Mouse (Mus musculus) heart, embryonic 11.5 days (tissue): Measurements from ENCODE around the gene Bri3. TPM values are rescaled to one million over a fixed set of nuclear protein-coding genes. Genes with fewer than 3 reads are reported as not detected.

Source experiments
- ATAC-seq: fragments of 200-750 bp; cut with Nextera tagmentation; replicated peaks from 2 replicates; pipeline ENCODE4 v1.8.0; 2017; ENCODE audit warnings: moderate library complexity; ENCODE audit not compliant: insufficient number of reproducible peaks, low FRiP score, low TSS enrichment
- H3K27ac ChIP-seq: fragments of 300-500 bp; sonication (generic); 2 replicates; pipeline ENCODE4 v1.5.1; 2014; ENCODE audit warnings: mild to moderate bottlenecking, low read depth, low read length
- H3K27me3 ChIP-seq: fragments of 300-500 bp; sonication (generic); 2 replicates; pipeline ENCODE4 v1.6.1; 2014; ENCODE audit warnings: mild to moderate bottlenecking, low read length, mixed read lengths; ENCODE audit not compliant: control insufficient read depth, insufficient read depth
- H3K36me3 ChIP-seq: fragments of 300-500 bp; sonication (generic); 2 replicates; pipeline ENCODE4 v1.6.1; 2014; ENCODE audit warnings: mild to moderate bottlenecking, low read length, moderate library complexity, mixed read lengths; ENCODE audit not compliant: control insufficient read depth, insufficient read depth
- H3K4me1 ChIP-seq: fragments of 300-500 bp; sonication (generic); 2 replicates; pipeline ENCODE4 v1.6.1; 2014; ENCODE audit warnings: low read length; ENCODE audit not compliant: control insufficient read depth, insufficient read depth
- H3K4me2 ChIP-seq: fragments of 300-500 bp; sonication (generic); 2 replicates; pipeline ENCODE4 v1.6.1; 2014; ENCODE audit warnings: mild to moderate bottlenecking, moderate library complexity
- H3K4me3 ChIP-seq: fragments of 300-500 bp; sonication (generic); 2 replicates; pipeline ENCODE4 v1.5.1; 2014; ENCODE audit warnings: low read depth, low read length
- H3K9ac ChIP-seq: fragments of 300-500 bp; sonication (generic); 2 replicates; pipeline ENCODE4 v1.6.1; 2014; ENCODE audit warnings: mild to moderate bottlenecking, low read depth, low read length, moderate library complexity
- H3K9me3 ChIP-seq: fragments of 300-500 bp; sonication (generic); replicated peaks from 2 replicates; pipeline ENCODE4 v1.6.1; 2016; ENCODE audit warnings: low read length; ENCODE audit not compliant: control insufficient read depth
- WGBS: fragments of 180-500 bp; shearing (Covaris S2); extraction: QIAGEN DNeasy Blood & Tissue Kit; methylation state at CpG from one replicate; pipeline ENCODE4 v1.1.7; 2014; ENCODE audit not compliant: insufficient replicate concordance; 5-methylcytosine and 5-hydroxymethylcytosine counted together
- polyA plus RNA-seq: library from polyadenylated mRNA; unstranded; fragments of >200 nt; fragmentation: Nextera tagmentation; extraction: Ambion mirVana; gene quantifications from 2 replicates; pipeline ENCODE4 v1.2.1, GENCODE M21; 2014

The Bri3 gene
- polyA plus RNA-seq, 1 experiment from 2014 or later, result 110 TPM

- Histone ChIP-seq H3K9ac (no peak overlapping the region), H3K4me2 (no peak overlapping the region), H3K4me1 (no peaks in the 10 kb centered on the region), H3K36me3 (no peaks in the 10 kb centered on the region), H3K4me3 (no peak overlapping the region), H3K9me3 (no peaks in the 10 kb centered on the region), H3K27me3 (no peaks in the 10 kb centered on the region), H3K27ac (no peak overlapping the region)
- no peak for ATAC-seq
- WGBS, result 83% methylated on average over 2 of the region's 2 CpGs
Observed at GRCm38 (mm10) chr5:144394142-144394541, 149.9 kb downstream of the Bri3 start.

DNA sequence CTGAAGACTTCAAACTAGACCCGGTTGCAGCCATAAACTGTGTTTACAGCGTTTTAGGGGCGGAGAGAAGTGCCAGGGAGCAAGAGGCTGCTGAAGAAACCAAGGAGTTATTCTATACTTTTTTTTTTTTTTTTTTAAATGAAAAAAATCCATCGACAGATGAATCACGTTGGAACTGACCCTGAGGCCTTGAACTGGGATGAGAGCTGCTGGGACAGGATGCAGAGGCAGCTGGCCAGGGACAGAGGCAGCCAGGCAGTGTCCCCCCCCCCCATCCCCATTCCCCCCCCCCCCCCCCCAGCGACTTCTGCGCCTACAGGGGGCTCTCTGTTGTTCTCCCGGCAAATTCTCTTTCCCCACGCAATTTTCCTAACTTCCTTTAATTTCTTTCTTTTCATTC, 153.3 kb downstream of the Bri3 start:
- Histone ChIP-seq H3K27me3 (no peaks in the 10 kb centered on the region), H3K4me1 (no peaks in the 10 kb centered on the region), H3K4me2 (no peak overlapping the region), H3K9me3 (no peaks in the 10 kb centered on the region), H3K27ac (no peak overlapping the region), H3K36me3 (no peaks in the 10 kb centered on the region), H3K4me3 (no peak overlapping the region), H3K9ac (no peak overlapping the region)
- 44% methylated on average over 5 of the region's 9 CpGs for WGBS
- no peak for ATAC-seq

GRCm38 (mm10) chr5:144400821-144401220, 156.6 kb downstream of the Bri3 start:
- 87% methylated on average over 5 of the region's 5 CpGs for WGBS
- Histone ChIP-seq H3K4me3 (no peak overlapping the region), H3K4me1 (no peaks in the 10 kb centered on the region), H3K9ac (no peak overlapping the region), H3K27ac (no peak overlapping the region), H3K36me3 (no peaks in the 10 kb centered on the region), H3K27me3 (no peaks in the 10 kb centered on the region), H3K4me2 (no peak overlapping the region), H3K9me3 (no peaks in the 10 kb centered on the region)
- no peak for ATAC-seq

GRCm38 (mm10) chr5:144406256-144406655, 162.0 kb downstream of the Bri3 start:
- H3K27ac ChIP-seq, result no peak overlapping the region
- no peak overlapping the region for H3K4me3 ChIP-seq
- H3K4me2 ChIP-seq, result no peak overlapping the region
- H3K4me1 ChIP-seq, result no peaks in the 10 kb centered on the region
- H3K9me3 ChIP-seq, result no peaks in the 10 kb centered on the region
- H3K36me3 ChIP-seq, result no peaks in the 10 kb centered on the region
- H3K9ac ChIP-seq, result no peak overlapping the region
- no peaks in the 10 kb centered on the region for H3K27me3 ChIP-seq
- no peak for ATAC-seq
- WGBS, result 82% methylated on average over 11 of the region's 11 CpGs

DNA sequence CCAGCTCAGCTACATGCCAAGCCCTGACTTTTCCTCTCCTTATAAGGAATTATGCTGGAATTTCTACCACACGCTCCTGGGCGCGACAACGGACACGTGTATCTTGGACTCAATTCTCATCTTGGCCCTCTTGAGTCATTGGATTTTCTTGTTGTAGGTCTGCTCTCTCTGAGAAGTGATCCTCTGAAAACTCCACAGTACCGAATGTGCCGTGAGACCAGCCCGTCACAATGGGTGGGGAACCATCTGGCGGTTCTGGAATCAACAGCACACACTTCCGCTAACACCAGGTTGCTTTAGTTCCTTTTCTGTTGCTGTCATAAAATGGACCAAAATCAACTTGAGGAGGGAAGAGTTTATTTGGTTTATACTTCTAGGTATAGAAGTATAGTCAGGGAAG, 166.4 kb downstream of the Bri3 start:
- ATAC-seq, result no peak
- 88% methylated on average over 10 of the region's 10 CpGs for WGBS
- no peaks in the 10 kb centered on the region for H3K4me1 ChIP-seq

GRCm38 (mm10) chr5:144411702-144412101, 167.5 kb downstream of the Bri3 start:
- Histone ChIP-seq H3K27ac (no peak overlapping the region), H3K27me3 (no peaks in the 10 kb centered on the region), H3K9me3 (no peaks in the 10 kb centered on the region), H3K4me3 (no peak overlapping the region), H3K4me2 (no peak overlapping the region), H3K4me1 (no peaks in the 10 kb centered on the region), H3K36me3 (no peaks in the 10 kb centered on the region), H3K9ac (no peak overlapping the region)
- no peak for ATAC-seq
- WGBS, result 54% methylated on average over 5 of the region's 5 CpGs

More for the DNA sequence above, 166.4 kb downstream of the Bri3 start:
- Histone ChIP-seq H3K4me3 (no peak overlapping the region), H3K4me2 (no peak overlapping the region), H3K27ac (no peak overlapping the region), H3K9ac (no peak overlapping the region), H3K27me3 (no peaks in the 10 kb centered on the region), H3K36me3 (no peaks in the 10 kb centered on the region), H3K9me3 (no peaks in the 10 kb centered on the region)

- no peaks in the 10 kb centered on the region for H3K36me3 ChIP-seq
- no peak for ATAC-seq
- H3K9ac ChIP-seq, result no peak overlapping the region
- H3K4me2 ChIP-seq, result no peak overlapping the region
- WGBS, result 74% methylated on average over 4 of the region's 4 CpGs
- no peak overlapping the region for H3K27ac ChIP-seq
- H3K27me3 ChIP-seq, result no peaks in the 10 kb centered on the region
- no peaks in the 10 kb centered on the region for H3K4me1 ChIP-seq
- H3K4me3 ChIP-seq, result no peak overlapping the region
- no peaks in the 10 kb centered on the region for H3K9me3 ChIP-seq
Observed at GRCm38 (mm10) chr5:144412781-144413180, 168.5 kb downstream of the Bri3 start.

DNA sequence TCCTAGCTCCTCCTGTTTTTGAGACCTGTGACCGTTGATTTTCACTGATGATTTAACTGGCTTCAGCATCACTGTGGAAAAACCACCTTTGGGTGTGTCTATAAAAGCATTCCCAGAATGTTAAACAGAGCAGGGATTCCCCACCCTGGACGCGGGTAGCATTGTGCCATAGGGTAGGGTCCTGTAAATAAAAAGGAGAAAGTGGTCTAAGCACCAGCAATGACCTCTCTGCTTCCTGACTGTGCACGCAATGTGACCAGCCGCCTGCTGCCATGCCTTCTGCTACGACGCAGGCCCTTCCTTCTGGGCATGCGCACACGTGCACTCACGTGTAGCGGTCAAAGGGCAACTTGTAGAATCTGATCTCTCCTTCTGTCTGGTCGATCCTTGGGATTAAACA, 174.2 kb downstream of the Bri3 start:
- Histone ChIP-seq H3K36me3 (no peaks in the 10 kb centered on the region), H3K4me2 (no peak overlapping the region), H3K4me1 (no peaks in the 10 kb centered on the region), H3K9me3 (no peaks in the 10 kb centered on the region), H3K27me3 (no peaks in the 10 kb centered on the region), H3K27ac (no peak overlapping the region), H3K9ac (no peak overlapping the region), H3K4me3 (no peak overlapping the region)
- no peak for ATAC-seq
- 89% methylated on average over 12 of the region's 12 CpGs for WGBS

DNA sequence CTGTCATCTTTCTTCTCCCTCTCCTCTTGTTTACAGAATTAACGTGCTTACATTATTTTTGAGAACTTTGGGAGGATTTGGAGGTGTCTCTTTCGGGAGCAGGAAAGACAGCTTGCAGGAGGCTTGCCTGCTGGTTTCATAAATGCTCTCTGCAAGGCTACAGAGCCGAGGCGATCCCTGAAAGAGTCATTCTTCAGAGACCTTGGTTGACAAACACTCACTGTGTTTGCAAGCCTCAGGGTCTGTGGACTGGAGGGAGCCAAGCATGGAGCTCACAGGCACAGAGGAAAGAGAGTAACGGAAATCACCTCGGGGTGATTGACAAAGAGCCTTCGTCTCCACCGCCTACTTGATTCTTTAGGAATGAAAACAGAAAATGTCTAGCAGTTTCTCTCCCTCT, 175.8 kb downstream of the Bri3 start:
- Histone ChIP-seq H3K36me3 (no peaks in the 10 kb centered on the region), H3K9ac (no peak overlapping the region), H3K27me3 (no peaks in the 10 kb centered on the region), H3K4me3 (no peak overlapping the region), H3K27ac (no peak overlapping the region), H3K4me1 (no peaks in the 10 kb centered on the region), H3K4me2 (no peak overlapping the region), H3K9me3 (no peaks in the 10 kb centered on the region)
- WGBS, result 70% methylated on average over 8 of the region's 8 CpGs
- no peak for ATAC-seq
